Mouse (Mus musculus): ENCODE measurements around the gene Lyrm1.

The Lyrm1 gene

DNA sequence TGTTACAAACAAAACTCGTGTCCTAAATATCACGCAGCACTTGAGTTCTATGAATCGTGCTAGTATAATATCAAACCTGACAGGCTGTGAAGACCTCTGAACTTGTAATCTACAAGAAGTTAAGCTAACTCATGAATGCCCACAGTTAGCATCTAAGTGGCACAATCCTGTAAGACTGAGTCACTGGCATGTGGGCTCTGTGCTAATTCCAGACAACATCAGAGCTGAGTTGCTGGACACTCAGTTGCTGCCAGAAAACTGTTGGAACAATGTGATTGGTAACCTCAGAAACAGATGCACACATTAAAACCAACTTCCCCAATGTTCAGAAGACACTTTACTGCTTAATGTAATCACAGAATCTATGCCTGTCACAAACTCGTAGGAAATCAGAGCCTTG is 7.8 kb upstream of the Lyrm1 start:
- no peak for DNase-seq (ENCODE audit: low spot score in 2 of 2)

DNA sequence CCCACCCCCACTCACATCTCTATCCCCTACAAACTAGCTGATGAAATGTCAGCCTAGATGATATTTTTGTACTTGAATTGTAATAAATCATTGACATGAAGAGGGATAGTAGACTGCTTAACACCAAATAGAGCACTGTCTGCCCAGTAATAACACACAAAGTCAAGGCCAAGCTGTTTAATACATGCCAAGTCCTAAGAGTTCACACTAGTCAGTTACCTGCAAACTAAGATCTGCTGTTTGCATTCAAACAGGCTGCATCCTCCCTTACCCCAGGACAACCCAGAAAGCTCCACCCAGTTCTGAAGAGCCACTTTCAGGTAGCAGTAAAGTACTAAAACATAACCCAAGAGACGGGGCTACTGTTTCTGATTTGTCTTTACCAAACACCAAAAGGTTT is 3.5 kb upstream of the Lyrm1 start:
- no peak for DNase-seq (ENCODE audit: low spot score in 2 of 2)

DNA sequence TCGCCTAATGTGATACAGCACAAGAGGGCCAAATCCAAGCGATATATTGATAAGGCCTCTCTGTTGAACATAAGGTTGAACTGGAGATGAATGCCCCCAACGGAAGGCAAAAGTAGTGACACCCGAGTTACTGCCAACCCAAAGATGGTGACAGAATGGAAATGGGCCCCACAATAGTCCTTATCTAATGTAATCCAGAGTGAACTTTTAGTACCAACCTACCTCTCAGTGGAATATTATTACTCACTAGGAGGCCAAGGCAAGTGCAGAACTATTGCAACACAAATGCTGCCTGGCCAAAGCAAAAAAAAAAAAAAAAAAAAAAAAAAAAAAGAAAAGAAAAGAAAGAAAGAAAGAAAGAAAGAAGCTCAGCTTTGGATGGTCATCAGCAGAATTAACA is 2.9 kb upstream of the Lyrm1 start:
- DNase-seq (ENCODE audit: low spot score in 2 of 2): no peak

GRCm38 (mm10) chr7:119894818-119895544 is 680 bp upstream of the Lyrm1 start:
- DNase-seq (ENCODE audit: low spot score in 2 of 2): peak; percentile 32 to 37

DNA sequence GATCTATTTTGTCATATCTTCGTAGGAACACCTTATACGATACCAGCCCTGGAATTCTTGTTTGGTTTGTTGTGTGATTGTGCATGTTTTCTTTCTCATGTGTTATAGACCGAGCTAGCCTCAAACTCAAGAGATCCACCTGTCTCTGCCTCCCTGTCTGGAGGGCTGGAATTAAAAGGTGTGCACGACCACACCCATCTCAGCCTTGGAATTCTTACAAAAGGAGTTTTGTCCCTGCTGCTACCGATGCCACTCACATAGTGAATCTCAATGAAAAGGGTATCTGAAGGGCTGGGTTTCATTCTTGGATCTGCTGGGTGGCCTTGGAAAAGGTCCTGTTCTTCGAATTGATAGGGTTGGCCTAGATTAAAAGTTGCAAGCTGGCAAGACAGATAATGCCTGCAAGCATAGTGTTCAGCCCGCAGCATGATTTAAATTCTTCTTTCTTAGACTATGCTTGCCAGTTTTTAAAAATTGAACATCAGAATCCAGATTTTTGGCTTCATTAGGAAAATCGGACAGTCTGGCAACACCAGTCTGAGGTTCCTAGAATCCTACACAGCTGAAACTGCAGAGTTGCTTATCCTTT is 2.0 kb downstream of the Lyrm1 start:
- DNase-seq (ENCODE audit: low spot score in 2 of 2): no peak

DNA sequence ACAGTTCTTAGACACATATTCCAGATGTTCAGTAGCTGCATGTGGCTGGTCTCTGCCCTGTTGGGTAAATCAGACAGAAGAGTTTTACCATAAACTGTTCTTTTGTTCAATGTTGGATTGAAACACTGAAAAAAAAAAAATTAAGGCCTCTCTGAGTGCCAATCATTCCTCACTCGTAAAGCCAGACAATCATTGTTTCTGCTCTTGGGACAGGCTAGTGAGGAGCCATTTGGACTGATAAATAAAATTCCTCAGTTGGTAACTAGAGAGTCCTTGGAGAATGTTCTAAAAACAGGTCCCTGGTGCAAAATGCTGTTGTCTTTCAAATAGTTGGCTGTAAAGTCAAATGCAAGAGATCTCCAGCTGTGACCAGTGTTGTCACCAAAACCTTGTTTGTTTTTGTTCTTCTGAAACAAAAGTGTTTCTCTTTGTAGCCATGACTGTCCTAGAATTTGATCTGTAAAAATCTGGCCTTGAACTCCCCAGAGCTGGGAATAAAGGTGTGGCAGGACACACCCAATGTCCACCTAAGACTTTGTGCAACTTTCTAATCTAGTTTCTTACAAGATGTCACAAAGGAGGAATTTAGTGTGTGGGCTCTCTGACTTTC is 2.7 kb downstream of the Lyrm1 start:
- DNase-seq (ENCODE audit: low spot score in 2 of 2): no peak

GRCm38 (mm10) chr7:119899386-119900057 is 3.9 kb downstream of the Lyrm1 start:
- DNase-seq (ENCODE audit: low spot score in 2 of 2): no peak

DNA sequence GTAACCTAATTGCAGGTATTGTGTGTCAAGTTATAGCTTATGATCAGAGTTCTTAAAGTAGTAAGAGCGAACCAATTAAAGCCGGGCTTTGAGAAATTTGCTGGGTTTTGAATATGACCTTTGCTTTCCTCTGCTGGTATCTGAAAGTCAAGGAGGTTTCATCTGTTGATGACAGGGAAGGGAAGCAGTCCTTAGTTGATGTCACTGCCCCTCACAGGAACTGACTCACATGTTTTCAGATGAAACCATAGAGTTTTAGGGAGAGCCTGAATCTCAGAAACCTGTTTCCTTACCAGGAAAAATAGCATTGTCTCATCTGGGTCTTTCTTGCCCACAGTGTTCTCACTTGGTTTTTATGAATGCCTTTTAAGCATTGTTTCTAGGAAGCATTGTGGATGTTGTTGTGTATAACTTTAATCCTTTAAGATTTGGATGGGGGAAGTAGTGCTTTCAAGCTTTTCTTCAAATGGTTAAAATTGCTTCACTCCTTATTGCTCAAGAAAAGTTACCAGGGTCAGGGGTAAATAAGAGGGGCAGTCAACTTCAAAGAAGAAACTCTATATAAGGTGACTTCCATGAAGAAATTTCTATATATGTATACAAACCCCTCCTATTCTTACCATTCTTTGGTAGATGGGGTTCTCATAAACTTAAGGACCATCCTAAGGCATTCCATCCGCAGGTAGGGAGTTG is 11.0 kb downstream of the Lyrm1 start:
- DNase-seq (ENCODE audit: low spot score in 2 of 2): no peak

GRCm38 (mm10) chr7:119911727-119912126 is 16.1 kb downstream of the Lyrm1 start:
- DNase-seq (ENCODE audit: low spot score in 2 of 2): no peak

DNA sequence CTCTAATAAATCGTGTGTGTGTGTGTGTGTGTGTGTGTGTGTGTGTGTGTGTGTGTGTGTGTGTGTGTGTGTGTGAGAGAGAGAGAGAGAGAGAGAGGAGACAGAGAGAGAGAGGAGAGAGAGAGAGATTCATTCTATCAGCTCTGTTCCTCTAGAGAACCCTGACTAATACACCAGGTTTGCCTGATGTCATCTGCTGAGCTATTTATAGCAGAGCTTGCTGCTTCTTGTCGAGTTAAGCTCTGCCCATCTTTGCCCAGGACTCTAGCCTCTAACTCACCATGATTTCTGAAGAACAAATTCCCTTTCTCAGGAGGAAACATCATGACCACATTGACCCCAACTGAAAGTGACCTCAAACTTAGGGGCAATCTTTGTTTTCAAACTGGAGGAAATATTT is 24.8 kb downstream of the Lyrm1 start:
- no peak for DNase-seq (ENCODE audit: low spot score in 2 of 2)

GRCm38 (mm10) chr7:119921054-119921453 is 25.4 kb downstream of the Lyrm1 start:
- DNase-seq (ENCODE audit: low spot score in 2 of 2): no peak

- DNase-seq (ENCODE audit: low spot score in 2 of 2): no peak
Measured at GRCm38 (mm10) chr7:119928783-119929440, 33.3 kb downstream of the Lyrm1 start.

- DNase-seq (ENCODE audit: low spot score in 2 of 2): no peak
Measured at GRCm38 (mm10) chr7:119936321-119936720, 40.7 kb downstream of the Lyrm1 start.

DNA sequence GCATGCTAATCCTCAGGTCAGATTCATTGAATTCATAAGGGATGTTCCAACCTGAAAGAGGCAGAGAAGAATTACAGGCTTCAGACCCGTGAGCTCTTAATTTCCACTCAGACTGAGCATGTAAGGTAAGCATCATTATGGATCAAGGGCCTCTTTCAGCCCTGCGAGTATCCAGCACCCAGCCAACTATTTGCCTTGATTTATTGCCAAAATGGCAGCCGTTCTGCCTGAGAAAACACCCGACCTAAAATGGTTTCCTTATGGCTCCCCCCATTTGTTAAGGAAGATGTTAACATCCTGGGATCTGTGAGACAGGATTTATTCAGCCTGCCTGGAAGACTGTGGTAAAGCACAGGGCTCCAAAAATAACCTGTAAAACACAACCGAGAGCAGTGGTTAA is 41.4 kb downstream of the Lyrm1 start:
- DNase-seq (ENCODE audit: low spot score in 2 of 2): no peak

- DNase-seq (ENCODE audit: low spot score in 2 of 2): no peak
Measured at GRCm38 (mm10) chr7:119941569-119941968, 45.9 kb downstream of the Lyrm1 start.

GRCm38 (mm10) chr7:119954047-119954446 is 58.4 kb downstream of the Lyrm1 start:
- no peak for DNase-seq (ENCODE audit: low spot score in 2 of 2)

DNA sequence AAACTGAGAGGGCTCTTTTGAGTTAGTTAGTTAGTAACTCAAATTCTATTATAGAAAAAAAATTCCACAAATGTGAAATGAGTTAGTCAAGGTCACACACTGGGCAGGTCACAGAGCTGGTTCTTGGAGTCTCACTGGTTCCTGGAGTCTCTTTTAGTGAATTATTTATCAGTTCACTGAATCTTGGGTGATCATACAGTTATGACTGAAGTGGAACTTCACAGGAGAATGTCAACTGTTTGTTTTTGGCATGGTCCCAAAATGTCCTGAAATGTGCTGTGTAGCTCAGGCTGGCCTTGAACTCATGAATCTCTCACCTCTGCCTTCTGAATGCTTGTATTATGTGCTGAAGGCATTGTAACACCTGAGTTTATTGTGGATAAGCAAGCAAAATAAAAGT is 61.8 kb downstream of the Lyrm1 start:
- no peak for DNase-seq (ENCODE audit: low spot score in 2 of 2)

DNA sequence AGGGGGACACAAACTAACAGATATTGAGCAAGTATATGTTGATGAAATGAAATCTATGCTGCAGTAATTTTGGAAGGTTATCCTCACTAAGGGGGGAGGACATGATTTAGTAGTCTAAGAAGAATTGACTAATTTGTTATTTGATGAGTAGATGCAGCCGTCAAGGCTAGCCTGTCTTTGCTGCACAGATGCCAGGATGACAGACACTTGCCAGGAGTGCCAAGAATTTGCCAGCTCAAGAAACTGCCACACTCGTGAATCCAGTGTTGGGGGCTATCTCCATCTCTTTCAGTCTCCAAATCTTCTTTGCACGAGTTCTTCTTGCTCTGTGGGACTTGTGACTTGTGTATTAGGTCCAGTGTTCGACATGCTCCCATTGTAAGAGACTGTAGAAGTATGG is 63.4 kb downstream of the Lyrm1 start:
- DNase-seq (ENCODE audit: low spot score in 2 of 2): no peak

- DNase-seq (ENCODE audit: low spot score in 2 of 2): no peak
Measured at GRCm38 (mm10) chr7:119959491-119959890, 63.8 kb downstream of the Lyrm1 start.

DNA sequence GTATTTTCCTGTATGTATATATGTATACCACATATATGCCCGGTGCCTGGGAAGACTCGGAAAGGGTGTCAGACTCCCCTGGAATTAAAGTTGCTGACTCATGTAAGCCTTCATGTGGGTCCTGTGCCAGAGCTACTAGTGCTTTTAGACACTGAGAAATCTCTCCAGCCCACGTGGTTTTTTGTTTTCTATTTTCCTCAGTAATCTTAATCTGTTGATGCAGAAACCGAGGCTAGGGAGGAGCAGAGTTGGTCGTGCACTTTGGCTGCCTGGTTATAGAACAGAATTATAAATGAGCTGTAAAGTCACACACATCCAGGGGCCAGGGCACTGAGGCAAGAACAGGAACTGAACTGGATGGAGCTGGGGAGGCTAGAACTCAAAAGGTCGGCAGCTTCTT is 64.3 kb downstream of the Lyrm1 start:
- DNase-seq (ENCODE audit: low spot score in 2 of 2): no peak

- no peak for DNase-seq (ENCODE audit: low spot score in 2 of 2)
Measured at GRCm38 (mm10) chr7:119960546-119960945, 64.9 kb downstream of the Lyrm1 start.

- DNase-seq (ENCODE audit: low spot score in 2 of 2): no peak
Measured at GRCm38 (mm10) chr7:119961107-119961506, 65.4 kb downstream of the Lyrm1 start.
